Mouse (Mus musculus) midbrain, postnatal 0 days (tissue): Measurements from ENCODE around the gene Lrrc27. TPM values are rescaled to one million over a fixed set of nuclear protein-coding genes. Genes with fewer than 3 reads are reported as not detected.

Experiments
- ATAC-seq: fragments of 200-750 bp; cut with Nextera tagmentation; 2 replicates; pipeline ENCODE4 v1.8.0; 2017; ENCODE audit warnings: moderate number of reproducible peaks, mild to moderate bottlenecking, moderate TSS enrichment, moderate library complexity; ENCODE audit not compliant: low FRiP score
- DNase-seq: peaks from one replicate; pipeline ENCODE4 v3.0.0-alpha.2; 2015; ENCODE audit warnings: low spot score
- H3K27ac ChIP-seq: fragments of 300-500 bp; sonication (generic); 2 replicates; pipeline ENCODE4 v1.5.1; 2014; ENCODE audit warnings: low read depth, mild to moderate bottlenecking, low read length, mixed read lengths
- H3K27me3 ChIP-seq: fragments of 300-500 bp; sonication (generic); 2 replicates; pipeline ENCODE4 v1.6.1; 2014; ENCODE audit warnings: low read length, control low read depth, mixed read lengths; ENCODE audit not compliant: insufficient read depth
- H3K36me3 ChIP-seq: fragments of 300-500 bp; sonication (generic); 2 replicates; pipeline ENCODE4 v1.6.1; 2014; ENCODE audit warnings: low read length, control low read depth, mixed read lengths; ENCODE audit not compliant: insufficient read depth
- H3K4me1 ChIP-seq: fragments of 300-500 bp; sonication (generic); 2 replicates; pipeline ENCODE4 v1.6.1; 2014; ENCODE audit warnings: mild to moderate bottlenecking, control low read depth, antibody characterized with exemption, low read length, mixed read lengths; ENCODE audit not compliant: insufficient read depth
- H3K4me2 ChIP-seq: fragments of 300-500 bp; sonication (generic); 2 replicates; pipeline ENCODE4 v1.6.1; 2014; ENCODE audit warnings: low read depth, mild to moderate bottlenecking, low read length, mixed read lengths; ENCODE audit not compliant: poor library complexity, severe bottlenecking
- H3K4me3 ChIP-seq: fragments of 300-500 bp; sonication (generic); 2 replicates; pipeline ENCODE4 v1.5.1; 2014; ENCODE audit warnings: low read depth, mild to moderate bottlenecking, low read length, moderate library complexity
- H3K9ac ChIP-seq: fragments of 300-500 bp; sonication (generic); replicated peaks from 2 replicates; pipeline ENCODE4 v1.6.1; 2014; ENCODE audit warnings: mild to moderate bottlenecking, low read length, moderate library complexity, mixed read lengths; ENCODE audit not compliant: poor library complexity, severe bottlenecking
- H3K9me3 ChIP-seq: fragments of 300-500 bp; sonication (generic); 2 replicates; pipeline ENCODE4 v1.6.1; 2016; ENCODE audit warnings: low read length, control low read depth
- CTCF ChIP-seq: IDR thresholded peaks from 2 replicates; pipeline ENCODE4 v1.5.1; 2016; ENCODE audit warnings: antibody characterized with exemption, mild to moderate bottlenecking
- WGBS: fragments of 180-500 bp; shearing (Covaris S2); extraction: QIAGEN DNeasy Blood & Tissue Kit; methylation state at CpG from one replicate; pipeline ENCODE4 v1.1.7; 2014; 5-methylcytosine and 5-hydroxymethylcytosine counted together
- polyA plus RNA-seq: library from polyadenylated mRNA; unstranded; fragments of >200 nt; fragmentation: Nextera tagmentation; extraction: Ambion mirVana; gene quantifications from 2 replicates; pipeline ENCODE4 v1.2.1, GENCODE M21; 2015
- total RNA-seq: library from RNA; depleted of rRNA; stranded (reverse); fragments of >200 nt; gene quantifications from 2 replicates; pipeline ENCODE4 v1.2.3, GENCODE M21; 2014

Lrrc27 gene
- total and polyA plus RNA-seq, 2 experiments from 2014 or later = 2.7 to 6.6 TPM

GRCm38 (mm10) chr7:139208023-139208772 is 4.6 kb upstream of the Lrrc27 start:
- 28% methylated on average over 7 of the region's 7 CpGs for WGBS
- H3K4me3 ChIP-seq = no peak overlapping the region
- H3K9ac ChIP-seq = no peak overlapping the region
- no peak overlapping the region for H3K4me2 ChIP-seq
- H3K27ac ChIP-seq = no peak overlapping the region
- DNase-seq (peak; percentile 74), ATAC-seq (no peak)
- TF ChIP-seq CTCF = peak; percentile 98
- no peaks in the 10 kb centered on the region for H3K36me3 ChIP-seq
- no peaks in the 10 kb centered on the region; the same call in 1 of the 2 replicates for H3K4me1 ChIP-seq
- no peaks in the 10 kb centered on the region for H3K27me3 ChIP-seq
- no peaks in the 10 kb centered on the region for H3K9me3 ChIP-seq

DNA sequence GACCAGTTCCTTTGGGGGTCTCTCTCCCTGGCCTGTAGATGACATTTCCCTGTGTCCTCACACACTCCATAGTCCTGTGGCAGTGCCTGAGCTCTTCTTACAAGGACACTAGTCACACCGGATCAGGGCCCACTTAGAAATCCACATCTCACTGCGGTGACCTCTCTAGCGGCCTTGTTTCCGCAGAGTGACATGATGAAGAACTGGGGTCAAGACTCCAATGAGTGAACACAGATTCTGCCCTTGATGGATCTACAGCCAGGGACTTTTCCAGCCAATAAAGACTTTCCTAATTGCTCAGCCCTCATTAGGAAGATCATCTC is 4.1 kb upstream of the Lrrc27 start:
- H3K27ac ChIP-seq = no peak overlapping the region
- peaks cover 1% of the 10 kb centered on the region for H3K4me1 ChIP-seq
- H3K9me3 ChIP-seq = no peaks in the 10 kb centered on the region
- DNase-seq (no peak), ATAC-seq (no peak)
- no peak overlapping the region for H3K9ac ChIP-seq
- 93% methylated on average over 4 of the region's 4 CpGs for WGBS
- H3K4me3 ChIP-seq = no peak overlapping the region
- no peak overlapping the region for H3K4me2 ChIP-seq
- TF ChIP-seq CTCF = no peak
- H3K36me3 ChIP-seq = no peaks in the 10 kb centered on the region
- no peaks in the 10 kb centered on the region for H3K27me3 ChIP-seq

DNA sequence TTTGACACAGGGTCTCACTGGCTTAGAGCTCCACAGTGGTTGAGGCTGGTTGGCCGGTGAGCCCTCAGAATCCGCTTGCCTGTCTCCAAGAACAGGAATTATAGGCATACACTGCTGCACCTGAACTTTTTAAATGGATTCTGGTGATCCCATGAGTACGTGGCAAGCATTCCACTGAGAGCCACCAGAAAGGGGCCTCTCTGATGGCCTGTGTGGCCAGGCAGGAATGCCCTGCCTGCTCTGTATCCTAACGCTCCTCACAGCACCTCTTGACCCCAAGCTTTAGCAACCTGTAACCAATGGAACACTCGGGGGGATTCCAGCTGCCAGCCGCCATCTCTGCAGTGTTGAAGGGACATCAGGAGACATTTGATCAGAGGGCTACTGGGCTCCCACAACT is 1.0 kb upstream of the Lrrc27 start:
- H3K9me3 ChIP-seq = no peaks in the 10 kb centered on the region
- ATAC-seq = no peak
- no peaks in the 10 kb centered on the region for H3K27me3 ChIP-seq
- TF ChIP-seq CTCF = no peak
- DNase-seq = no peak
- peaks cover 4% of the 10 kb centered on the region for H3K4me1 ChIP-seq
- no peak overlapping the region for H3K4me2 ChIP-seq
- no peak overlapping the region for H3K27ac ChIP-seq
- H3K9ac ChIP-seq = no peak overlapping the region
- WGBS = 91% methylated on average over 6 of the region's 6 CpGs
- no peaks in the 10 kb centered on the region for H3K36me3 ChIP-seq
- no peak overlapping the region for H3K4me3 ChIP-seq

- no peaks in the 10 kb centered on the region for H3K27me3 ChIP-seq
- H3K27ac ChIP-seq = peak overlapping the region; percentile 68
- no peaks in the 10 kb centered on the region for H3K9me3 ChIP-seq
- no peak for TF ChIP-seq CTCF
- H3K4me3 ChIP-seq = peak overlapping the region; percentile 51
- peak overlapping the region; percentile 65 for H3K9ac ChIP-seq
- peak overlapping the region; percentile 62 for H3K4me2 ChIP-seq
- DNase-seq = no peak
- no peak for ATAC-seq
- no peaks in the 10 kb centered on the region for H3K36me3 ChIP-seq
- 65% methylated on average over 3 of the region's 3 CpGs for WGBS
- H3K4me1 ChIP-seq = peaks cover 4% of the 10 kb centered on the region
Observed at GRCm38 (mm10) chr7:139213751-139214150, 963 bp downstream of the Lrrc27 start.

- no peak for TF ChIP-seq CTCF
- no peak for DNase-seq
- H3K4me3 ChIP-seq = no peak overlapping the region
- H3K9ac ChIP-seq = no peak overlapping the region
- H3K4me1 ChIP-seq = peaks cover 4% of the 10 kb centered on the region
- H3K4me2 ChIP-seq = no peak overlapping the region
- ATAC-seq = no peak
- WGBS = 82% methylated on average over 3 of the region's 3 CpGs
- H3K27me3 ChIP-seq = no peaks in the 10 kb centered on the region
- H3K27ac ChIP-seq = no peak overlapping the region
- no peaks in the 10 kb centered on the region for H3K36me3 ChIP-seq
- no peaks in the 10 kb centered on the region for H3K9me3 ChIP-seq
Observed at GRCm38 (mm10) chr7:139214160-139214559, 1.4 kb downstream of the Lrrc27 start.

GRCm38 (mm10) chr7:139214596-139215340 is 2.0 kb downstream of the Lrrc27 start:
- no peaks in the 10 kb centered on the region for H3K9me3 ChIP-seq
- TF ChIP-seq CTCF = no peak
- no peaks in the 10 kb centered on the region for H3K27me3 ChIP-seq
- 76% methylated on average over 13 of the region's 14 CpGs for WGBS
- H3K4me3 ChIP-seq = no peak overlapping the region
- H3K4me1 ChIP-seq = peaks cover 4% of the 10 kb centered on the region
- ATAC-seq (no peak), DNase-seq (no peak)
- no peak overlapping the region for H3K27ac ChIP-seq
- no peak overlapping the region for H3K9ac ChIP-seq
- no peaks in the 10 kb centered on the region for H3K36me3 ChIP-seq
- no peak overlapping the region for H3K4me2 ChIP-seq
